Mouse (Mus musculus): ENCODE measurements at regions not wholly inside any gene's neighbourhood (a gene's known extent, or its start where the extent isn't known, plus 50 kb on each side); places are given as distances from the start of the nearest gene placed in this dataset.
"Not testable (repeated sequence)": the region's sequence is repeated elsewhere in the genome, so short reads cannot be mapped to it uniquely, and the experiment has no call there.

DNA sequence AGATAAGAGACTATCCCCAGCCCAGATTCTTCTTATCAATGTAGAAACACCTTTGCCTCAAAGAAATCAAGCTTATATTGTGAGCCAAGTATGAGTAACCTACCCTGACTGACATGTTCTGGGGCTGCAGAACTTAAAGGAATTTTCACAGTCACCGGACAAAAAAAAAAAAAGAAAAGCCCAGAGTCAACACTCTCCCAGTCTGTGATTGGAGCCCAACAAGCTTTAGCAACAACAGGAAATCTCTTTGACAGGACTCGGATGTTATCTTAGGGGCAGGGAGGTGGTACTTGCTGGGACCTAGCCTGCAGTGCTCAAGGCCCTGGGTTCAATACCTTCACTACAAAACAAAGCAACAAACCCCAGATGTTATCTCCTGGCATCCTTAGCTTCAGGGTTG is 114.2 kb downstream of the Nectin1 start:
- no peak for DNase-seq

GRCm38 (mm10) chr9:43858761-43859160 is 115.0 kb downstream of the Nectin1 start:
- DNase-seq: no peak

DNA sequence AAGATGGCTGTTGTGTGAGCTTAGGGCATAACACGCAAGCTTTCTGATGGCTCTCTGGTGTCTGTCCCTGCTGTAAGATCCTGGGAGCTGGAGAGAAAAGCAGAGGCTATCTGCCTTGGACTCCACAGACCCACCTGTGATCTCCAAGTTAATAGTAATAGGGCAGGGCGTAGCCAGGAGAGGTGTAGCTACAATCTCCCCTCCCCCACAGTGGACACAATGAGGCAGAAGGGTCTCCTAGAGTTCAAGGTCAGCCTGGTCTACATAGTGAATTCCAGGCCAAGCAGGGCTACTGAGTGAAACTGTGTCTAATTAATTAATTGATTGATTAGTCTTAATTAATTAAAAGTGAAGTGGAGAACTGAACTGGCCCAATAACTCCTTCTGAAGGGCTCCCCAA is 116.5 kb downstream of the Nectin1 start:
- DNase-seq: no peak

GRCm38 (mm10) chr9:43861375-43861774 is 117.6 kb downstream of the Nectin1 start:
- DNase-seq: no peak

- DNase-seq: not testable (repeated sequence)
These were observed 118.2 kb downstream of the Nectin1 start for GRCm38 (mm10) chr9:43862034-43862433.

DNA sequence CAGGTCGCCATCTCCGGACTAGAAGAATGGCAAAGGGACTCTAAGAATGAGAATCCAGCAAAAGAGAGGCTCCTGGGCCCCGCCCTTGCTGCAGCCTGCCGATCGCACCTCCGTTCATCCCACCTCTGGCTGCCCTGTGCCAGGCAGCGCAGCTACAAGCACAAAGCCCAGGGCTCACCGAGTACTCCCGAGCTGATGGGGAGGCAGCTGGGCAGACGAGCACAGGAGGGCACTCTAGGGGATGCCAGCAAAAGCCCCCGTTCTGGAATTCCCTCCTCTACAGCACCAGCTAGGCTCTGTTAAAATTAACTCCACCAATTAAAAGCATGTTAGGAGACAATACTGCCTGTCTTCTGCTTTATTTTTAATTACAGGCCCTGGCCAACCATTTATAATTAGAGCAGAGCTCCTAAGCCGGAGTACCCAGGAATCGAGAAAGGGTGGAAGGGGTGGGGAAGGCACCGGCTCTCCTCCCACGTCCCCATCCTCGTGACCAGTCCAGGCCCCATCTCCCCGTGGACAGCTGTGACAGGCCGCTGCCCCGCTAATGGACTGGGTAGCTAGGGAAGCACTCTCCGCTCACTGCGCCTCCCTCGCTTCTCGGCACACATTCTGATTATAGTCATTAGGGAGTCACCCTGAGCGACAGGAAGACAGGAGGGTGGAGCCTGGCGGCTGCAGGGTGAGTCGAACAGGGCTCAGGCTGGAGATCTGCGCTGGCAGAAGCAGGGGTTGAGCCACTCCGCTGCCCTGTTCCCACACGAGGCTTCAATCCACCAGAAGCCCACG is 120.0 kb downstream of the Nectin1 start:
- peak; percentile 42 for DNase-seq

GRCm38 (mm10) chr9:43866802-43867201 is 123.0 kb downstream of the Nectin1 start:
- DNase-seq: no peak

DNA sequence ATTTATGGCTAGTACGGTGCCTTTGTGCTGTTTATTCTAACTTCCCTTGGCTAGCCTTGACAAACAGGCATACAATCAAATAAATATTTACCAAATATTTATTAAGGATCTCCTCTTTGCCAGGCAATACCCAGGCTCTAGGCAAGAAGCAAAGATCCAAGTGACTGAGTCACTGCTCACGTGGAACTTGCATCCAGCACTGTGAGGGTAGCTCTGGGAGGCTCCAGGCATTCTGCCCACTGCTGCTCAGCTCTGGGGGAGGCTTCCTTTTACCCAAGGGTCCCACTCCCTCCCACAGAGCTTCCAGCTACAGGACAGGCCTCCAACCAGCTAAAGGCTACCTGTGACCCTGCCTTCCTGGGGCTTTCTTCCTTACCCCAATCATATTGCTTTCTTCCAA is 130.1 kb downstream of the Nectin1 start:
- no peak for DNase-seq

- DNase-seq: no peak
These were observed 130.5 kb downstream of the Nectin1 start for GRCm38 (mm10) chr9:43874332-43874731.

DNA sequence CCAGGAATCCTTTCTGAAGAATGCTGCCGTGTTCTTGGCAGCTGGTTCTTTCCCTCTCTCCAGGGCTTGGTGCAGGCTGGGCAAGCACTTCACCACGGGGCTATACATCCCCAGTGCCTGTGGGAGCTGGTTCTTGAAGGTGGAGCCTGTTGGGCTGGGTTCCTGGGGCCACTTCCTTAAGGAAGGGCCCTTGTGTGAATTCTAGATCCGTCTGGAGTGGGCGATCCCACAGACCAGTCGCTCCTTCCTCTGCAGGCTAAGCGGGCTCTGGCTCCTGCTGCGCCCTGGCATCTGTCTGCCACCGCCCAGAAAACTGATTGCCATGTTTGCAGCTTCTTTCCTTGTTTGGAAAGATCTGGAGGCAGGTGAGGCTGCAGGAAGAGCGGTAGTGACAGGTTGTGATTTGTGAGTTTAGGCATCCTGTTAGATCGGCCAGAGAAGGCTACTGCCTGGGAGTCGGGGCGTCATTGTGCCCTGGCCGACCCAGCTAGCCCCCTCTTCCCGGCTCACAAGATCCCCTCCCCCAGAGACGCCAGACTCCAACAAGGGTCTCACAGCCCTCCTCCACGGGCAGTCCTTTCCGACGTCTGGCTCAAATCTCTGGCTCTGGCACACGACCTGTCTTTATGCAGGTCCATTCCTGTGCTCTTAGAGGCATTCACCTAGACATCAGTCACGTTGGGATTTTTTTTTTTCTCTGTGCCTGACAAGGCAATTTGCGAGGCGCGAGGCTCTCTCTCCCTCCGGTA is 135.6 kb downstream of the Nectin1 start:
- no peak for DNase-seq

- peak; percentile 35 for DNase-seq
These were observed 136.2 kb downstream of the Nectin1 start for GRCm38 (mm10) chr9:43879969-43880396.

GRCm38 (mm10) chr9:43893086-43893485 is 149.3 kb downstream of the Nectin1 start:
- no peak for DNase-seq

GRCm38 (mm10) chr9:43899239-43899638 is 143.9 kb upstream of the Thy1 start:
- DNase-seq: no peak

DNA sequence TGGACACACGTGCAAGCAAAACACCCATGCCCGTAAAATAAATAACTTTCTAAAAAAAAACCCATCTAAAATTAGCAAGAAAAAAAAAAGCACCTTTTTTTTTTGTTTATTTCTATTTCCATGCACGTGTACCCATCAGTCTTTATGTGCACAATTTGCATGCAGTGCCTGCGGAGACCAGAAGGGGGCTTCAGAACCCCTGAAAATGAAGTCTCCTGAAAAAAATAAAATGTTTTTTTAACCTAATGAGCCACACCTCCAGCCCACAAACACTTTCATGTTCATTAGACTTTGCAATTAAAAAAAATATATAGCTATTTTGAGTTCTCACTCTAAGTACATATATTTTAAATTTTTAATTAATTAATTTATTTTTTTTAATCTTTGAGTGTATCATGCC is 134.9 kb upstream of the Thy1 start:
- DNase-seq: no peak

DNA sequence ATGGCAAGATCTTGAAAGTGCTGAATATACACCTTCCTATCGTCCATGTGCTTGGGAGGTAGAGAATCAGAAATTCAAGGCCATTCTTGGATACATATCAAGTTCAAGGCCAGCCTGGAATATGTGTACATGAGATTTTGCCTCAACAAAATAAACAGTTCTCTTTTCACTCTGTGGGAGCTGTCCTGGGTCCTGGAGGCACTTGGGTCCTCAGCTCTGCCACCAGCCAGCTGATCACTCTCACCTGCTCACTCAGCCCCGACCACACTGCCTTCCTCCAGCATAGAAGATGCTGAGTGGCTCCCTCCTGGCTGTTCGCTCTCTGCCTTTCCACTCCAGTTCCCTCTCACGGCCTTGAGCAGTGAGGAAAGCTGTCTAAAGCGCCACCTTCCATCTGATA is 128.2 kb upstream of the Thy1 start:
- peak; percentile 40 for DNase-seq

DNA sequence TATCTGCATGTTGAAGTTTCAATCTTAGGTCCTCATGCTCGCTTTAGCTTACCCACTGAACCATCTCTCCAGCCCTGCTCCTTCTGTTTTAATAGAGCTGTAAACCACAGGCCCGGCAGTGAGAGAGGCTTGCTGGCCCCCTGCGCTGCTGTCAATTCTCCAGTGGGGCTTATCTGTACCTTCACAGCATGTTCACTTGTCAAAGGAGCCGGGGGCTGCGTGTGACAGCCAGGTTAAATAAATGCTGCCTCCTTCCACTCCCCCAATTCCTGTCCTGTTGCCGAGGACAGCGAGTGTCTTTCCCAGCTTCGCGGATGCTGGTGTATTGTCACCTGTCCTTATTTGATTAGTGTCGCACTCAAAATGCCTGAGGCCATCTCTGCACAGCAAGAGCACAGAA is 125.7 kb upstream of the Thy1 start:
- DNase-seq: peak; percentile 9

GRCm38 (mm10) chr9:43919010-43919409 is 124.2 kb upstream of the Thy1 start:
- DNase-seq: no peak

GRCm38 (mm10) chr9:43920053-43920754 is 123.0 kb upstream of the Thy1 start:
- DNase-seq: peak; percentile 92

- no peak for DNase-seq
These were observed 121.0 kb upstream of the Thy1 start for GRCm38 (mm10) chr9:43922231-43922630.

- DNase-seq: no peak
These were observed 120.1 kb upstream of the Thy1 start for GRCm38 (mm10) chr9:43923088-43923487.

- DNase-seq: peak; percentile 20
These were observed 118.4 kb upstream of the Thy1 start for GRCm38 (mm10) chr9:43924795-43925194.

DNA sequence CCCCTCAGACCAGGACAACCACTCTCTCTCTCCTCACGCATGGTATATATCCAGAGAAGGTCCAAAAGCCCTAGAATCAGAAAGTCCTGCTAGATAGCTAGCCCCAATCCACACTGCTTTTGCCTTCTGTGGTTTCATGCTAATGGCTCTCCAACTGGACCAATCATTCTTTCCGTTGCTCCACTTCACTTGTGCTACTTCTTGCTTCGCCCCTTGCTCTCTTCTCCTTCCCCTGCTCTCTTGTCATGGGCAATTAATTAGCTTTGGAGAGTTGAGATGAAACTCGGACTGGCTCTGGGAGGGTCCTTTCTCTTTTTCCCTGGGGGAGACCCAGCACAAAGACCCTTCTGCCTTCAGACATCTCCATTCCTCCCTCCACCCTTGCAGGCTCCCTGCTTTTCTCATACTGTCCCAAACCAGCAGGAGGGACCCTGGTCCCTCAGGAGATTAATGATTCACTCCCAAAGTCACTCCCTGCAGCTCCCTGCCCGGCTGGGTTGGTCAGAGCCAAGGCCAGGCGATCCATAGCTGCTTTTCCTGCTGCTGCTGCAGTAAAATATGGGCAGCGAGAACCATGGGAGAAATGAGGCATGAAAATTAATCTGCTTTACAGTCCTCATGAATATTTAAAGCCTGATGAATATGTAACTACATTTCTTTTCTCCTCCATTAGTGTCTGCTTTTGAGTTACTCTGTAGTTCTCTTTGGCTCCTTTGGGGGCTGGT is 113.7 kb upstream of the Thy1 start:
- no peak for DNase-seq
